ENCODE assay signal across 22 mouse cellular contexts in the genomic region with DNA sequence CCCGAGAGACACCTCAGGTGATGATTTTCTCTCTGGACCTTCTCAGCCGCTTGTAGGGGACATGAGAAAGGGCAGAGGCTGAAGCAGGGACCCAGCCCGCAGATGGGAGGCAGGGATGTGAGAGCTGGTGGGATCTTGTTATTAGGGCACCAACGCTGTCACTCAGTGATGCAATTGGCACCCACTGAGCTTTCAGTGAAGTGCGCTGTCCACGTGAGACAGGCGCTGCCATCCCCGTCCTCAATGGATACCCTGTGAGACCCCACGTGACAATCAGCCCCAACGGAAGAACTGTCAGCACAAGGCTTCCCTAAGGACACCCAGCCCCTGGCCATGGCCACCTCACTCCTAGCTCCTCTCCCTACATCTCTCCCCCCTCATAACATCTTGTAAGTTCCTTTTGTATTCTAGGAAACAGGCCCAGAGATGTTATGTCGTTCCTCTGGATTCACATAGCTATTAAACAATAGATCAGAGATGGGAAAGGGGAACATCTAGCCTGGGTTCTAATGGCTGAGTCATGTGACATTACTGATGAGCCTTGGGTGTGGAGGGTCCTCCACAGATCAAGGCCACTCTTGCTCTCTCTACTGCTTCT. TPM values are rescaled to one million over a fixed set of nuclear protein-coding genes. Genes with fewer than 3 reads are reported as not detected.
"Had no signal": no experiment of that assay in that cellular context is flagged by ENCODE, and none has a peak within 500 bp of the region (broad histone marks: within the 10 kb centered on the region; RNA-seq: fewer than 3 reads in every experiment).

No protein-coding gene starts in this region.

- H3K27ac ChIP-seq: kidney, postnatal 0 days; layer of hippocampus, adult 2 months; left cerebral cortex, adult 2 months; limb, embryonic 12.5 days; liver, embryonic 13.5 days; lung, embryonic 15.5 days; macrophage; neural tube, embryonic 15.5 days; stomach, embryonic 15.5 days had no signal

- H3K9me3 ChIP-seq: limb, embryonic 12.5 days; liver, embryonic 13.5 days; lung, embryonic 15.5 days; megakaryocyte, embryonic 14.5 days; neural tube, embryonic 15.5 days; stomach, embryonic 15.5 days had no signal

- H3K4me2 ChIP-seq: limb, embryonic 12.5 days; liver, embryonic 13.5 days; lung, embryonic 15.5 days; neural tube, embryonic 15.5 days; stomach, embryonic 15.5 days had no signal

- DNase-seq: kidney, adult 11 months; kidney, adult 9 months; kidney, postnatal 36 days; liver; liver, embryonic 13.5 days; liver, postnatal 0 days; lung, postnatal 14 days; midbrain, embryonic 14.5 days; right cerebral cortex, adult 18-20 months; right cerebral cortex, postnatal 25 days; thymus, postnatal 4 days had no signal

- H3K9ac ChIP-seq: limb, embryonic 12.5 days; liver, embryonic 13.5 days; liver, postnatal 0 days; lung, embryonic 15.5 days; neural tube, embryonic 15.5 days; stomach, embryonic 15.5 days had no signal

- H3K36me3 ChIP-seq: limb, embryonic 12.5 days; liver, embryonic 13.5 days; lung, embryonic 15.5 days; neural tube, embryonic 15.5 days; stomach, embryonic 15.5 days had no signal

- ATAC-seq: liver, postnatal 0 days had no signal

- H3K4me3 ChIP-seq: layer of hippocampus, adult 2 months; left cerebral cortex, adult 2 months; limb, embryonic 12.5 days; liver, embryonic 13.5 days; lung, embryonic 15.5 days; megakaryocyte, embryonic 14.5 days; neural tube, embryonic 15.5 days; stomach, embryonic 15.5 days had no signal

RNA-seq across cellular contexts. Expression of a gene that starts 3.4 kb away (rescaled TPM):
- total RNA-seq: layer of hippocampus, adult 2 months; layer of hippocampus, postnatal 10 days; left cerebral cortex, adult 2 months; left cerebral cortex, postnatal 14 days had no signal
- polyA plus RNA-seq: neural tube, embryonic 15.5 days had no signal
